Mouse (Mus musculus) CH12.LX (cell line): ENCODE measurements around the gene Trmt61a. TPM values are rescaled to one million over a fixed set of nuclear protein-coding genes. Genes with fewer than 3 reads are reported as not detected.

Experiments
- DNase-seq: peaks from one replicate; pipeline ENCODE4 v3.0.0-alpha.2; 2013; ENCODE audit errors: extremely low read depth
- H3K27ac ChIP-seq: 2 replicates; pipeline ENCODE4 v1.5.1; 2012; ENCODE audit warnings: low read depth, mild to moderate bottlenecking, control low read depth, moderate library complexity; ENCODE audit not compliant: insufficient read depth
- H3K27me3 ChIP-seq: replicated peaks from 2 replicates; pipeline ENCODE3; 2012; ENCODE audit warnings: inconsistent platforms
- H3K36me3 ChIP-seq, 2 experiments: replicated peaks in 1 of 2; 2 replicates each; pipeline versions ENCODE3 to v1.6.1; 2012; ENCODE audit warnings: inconsistent platforms in 1 of 2, low read length in 1 of 2, mild to moderate bottlenecking in 1 of 2, mixed read lengths in 1 of 2, moderate library complexity in 1 of 2; ENCODE audit not compliant: control insufficient read depth in 1 of 2, insufficient read depth in 1 of 2
- H3K4me1 ChIP-seq, 2 experiments: 2 replicates each; pipeline ENCODE4 v1.6.1; 2012; ENCODE audit warnings: inconsistent platforms in 1 of 2, moderate library complexity in 1 of 2; ENCODE audit not compliant: insufficient read depth in 2 of 2, control insufficient read depth in 1 of 2
- H3K4me2 ChIP-seq: 2 replicates; pipeline ENCODE4 v1.6.1; 2012; ENCODE audit warnings: low read depth, mild to moderate bottlenecking, control low read depth; ENCODE audit not compliant: poor library complexity, insufficient read depth, severe bottlenecking
- H3K4me3 ChIP-seq, 3 experiments: fragments of 150-350 bp in 1 of 3; sonication (generic) in 1 of 3; replicated peaks in 1 of 3; 2 replicates each; pipeline versions ENCODE3 to v1.5.1; 2011 to 2012; ENCODE audit warnings: low read depth in 2 of 3, low read length in 2 of 3, mild to moderate bottlenecking in 2 of 3, moderate library complexity in 2 of 3, control low read depth in 1 of 3, improper control_type of control experiment in 1 of 3, inconsistent platforms in 1 of 3, mixed read lengths in 1 of 3; ENCODE audit not compliant: poor library complexity in 1 of 3
- H3K79me2 ChIP-seq: replicated peaks from 2 replicates; pipeline ENCODE4 v1.6.1; 2012; ENCODE audit warnings: mild to moderate bottlenecking, moderate library complexity; ENCODE audit not compliant: control insufficient read depth, poor library complexity, insufficient read depth, severe bottlenecking; ENCODE audit errors: extremely low read depth
- H3K9ac ChIP-seq: 2 replicates; pipeline ENCODE4 v1.6.1; 2012; ENCODE audit warnings: low read depth, mild to moderate bottlenecking, control low read depth, moderate library complexity; ENCODE audit not compliant: insufficient read depth
- H3K9me3 ChIP-seq: replicated peaks from 2 replicates; pipeline ENCODE3; 2012; ENCODE audit warnings: low read length, inconsistent platforms, mixed read lengths
- BHLHE40 ChIP-seq: IDR thresholded peaks from 2 replicates; pipeline ENCODE4 v1.6.1; 2011; ENCODE audit warnings: mild to moderate bottlenecking, low read depth, low read length, improper control_type of control experiment
- CHD2 ChIP-seq: IDR thresholded peaks from 2 replicates; pipeline ENCODE4 v1.6.1; 2011; ENCODE audit warnings: low read length, improper control_type of control experiment
- E2F4 ChIP-seq: IDR thresholded peaks from 2 replicates; pipeline ENCODE4 v1.6.1; 2011; ENCODE audit warnings: low read depth, low read length, improper control_type of control experiment; ENCODE audit not compliant: insufficient replicate concordance
- ELF1 ChIP-seq: IDR thresholded peaks from 2 replicates; pipeline ENCODE4 v1.6.1; 2014; ENCODE audit warnings: low read depth, mild to moderate bottlenecking, inconsistent platforms, low read length, improper control_type of control experiment
- GABPA ChIP-seq: IDR thresholded peaks from 2 replicates; pipeline ENCODE4 v1.6.1; 2012; ENCODE audit warnings: low read depth, low read length, improper control_type of control experiment, inconsistent platforms; ENCODE audit not compliant: insufficient replicate concordance
- HCFC1 ChIP-seq: IDR thresholded peaks from 2 replicates; pipeline ENCODE4 v1.6.1; 2012; ENCODE audit warnings: low read depth, mild to moderate bottlenecking, inconsistent platforms, low read length, improper control_type of control experiment
- IRF4 ChIP-seq: IDR thresholded peaks from 2 replicates; pipeline ENCODE4 v1.6.1; 2014; ENCODE audit warnings: low read depth, mild to moderate bottlenecking, inconsistent platforms, low read length, improper control_type of control experiment
- JUN ChIP-seq: IDR thresholded peaks from 2 replicates; pipeline ENCODE4 v1.6.1; 2011; ENCODE audit warnings: low read depth, mild to moderate bottlenecking, low read length, improper control_type of control experiment, moderate library complexity; ENCODE audit not compliant: insufficient read depth
- JUND ChIP-seq: conservative IDR thresholded peaks from 2 replicates; pipeline ENCODE4 v1.6.1; 2011; ENCODE audit warnings: low read depth, low read length, improper control_type of control experiment
- KAT2A ChIP-seq: IDR thresholded peaks from 2 replicates; pipeline ENCODE4 v1.6.1; 2012; ENCODE audit warnings: low read length, improper control_type of control experiment, inconsistent platforms; ENCODE audit not compliant: insufficient replicate concordance
- MAX ChIP-seq: IDR thresholded peaks from 2 replicates; pipeline ENCODE4 v1.6.1; 2011; ENCODE audit warnings: low read length, improper control_type of control experiment
- MEF2A ChIP-seq: IDR thresholded peaks from 2 replicates; pipeline ENCODE4 v1.6.1; 2014; ENCODE audit warnings: low read depth, mild to moderate bottlenecking, inconsistent platforms, low read length, improper control_type of control experiment, borderline replicate concordance
- NELFE ChIP-seq: IDR thresholded peaks from 2 replicates; pipeline ENCODE4 v1.6.1; 2011; ENCODE audit warnings: low read depth, low read length, improper control_type of control experiment
- NRF1 ChIP-seq: IDR thresholded peaks from 2 replicates; pipeline ENCODE4 v1.6.1; 2014; ENCODE audit warnings: low read depth, mild to moderate bottlenecking, inconsistent platforms, low read length, improper control_type of control experiment, moderate library complexity
- PAX5 ChIP-seq: IDR thresholded peaks from 2 replicates; pipeline ENCODE4 v1.6.1; 2012; ENCODE audit warnings: low read length, inconsistent platforms, mixed read lengths
- POLR2A ChIP-seq: IDR thresholded peaks from 2 replicates; pipeline ENCODE4 v1.6.1; 2011; ENCODE audit warnings: low read depth, mild to moderate bottlenecking, improper control_type of control experiment, low read length
- POLR2AphosphoS2 ChIP-seq: IDR thresholded peaks from 2 replicates; pipeline ENCODE4 v1.6.1; 2011; ENCODE audit warnings: low read depth, low read length, improper control_type of control experiment
- RCOR1 ChIP-seq: conservative IDR thresholded peaks from 2 replicates; pipeline ENCODE4 v1.6.1; 2012; ENCODE audit warnings: low read depth, mild to moderate bottlenecking, inconsistent platforms, low read length, improper control_type of control experiment
- SMC3 ChIP-seq: IDR thresholded peaks from 2 replicates; pipeline ENCODE4 v1.6.1; 2011; ENCODE audit warnings: low read depth, low read length, improper control_type of control experiment
- TCF12 ChIP-seq: IDR thresholded peaks from 2 replicates; pipeline ENCODE4 v1.6.1; 2014; ENCODE audit warnings: low read depth, mild to moderate bottlenecking, inconsistent platforms, low read length, improper control_type of control experiment
- USF1 ChIP-seq: IDR thresholded peaks from 2 replicates; pipeline ENCODE4 v1.6.1; 2014; ENCODE audit warnings: low read depth, mild to moderate bottlenecking, inconsistent platforms, low read length, improper control_type of control experiment
- USF2 ChIP-seq: conservative IDR thresholded peaks from 2 replicates; pipeline ENCODE4 v1.6.1; 2011; ENCODE audit warnings: low read depth, low read length, improper control_type of control experiment
- ZC3H11A ChIP-seq: IDR thresholded peaks from 2 replicates; pipeline ENCODE4 v1.6.1; 2012; ENCODE audit warnings: low read depth, mild to moderate bottlenecking, inconsistent platforms, low read length, improper control_type of control experiment
- ZKSCAN1 ChIP-seq: IDR thresholded peaks from 2 replicates; pipeline ENCODE4 v1.6.1; 2012; ENCODE audit warnings: low read depth, inconsistent platforms, low read length, improper control_type of control experiment, borderline replicate concordance
- dilution Hi-C: fragments of 300-500 bp; cut with MboI; formaldehyde crosslinking; loops from 2 replicates; pipeline ENCODE4 v1.14.3; 2020; ENCODE audit warnings: low sequenced_read_pairs; ENCODE audit not compliant: extremely low pct_unique_long_range_greater_than_20kb, extremely low pct_ligation_motif_present
- in situ Hi-C: fragments of 300-500 bp; cut with MboI; formaldehyde crosslinking; loops from 3 replicates; pipeline ENCODE4 v1.14.3; 2019; ENCODE audit warnings: low sequenced_read_pairs, low pct_ligation_motif_present, low pct_unique_long_range_greater_than_20kb, mixed read lengths
- polyA plus RNA-seq: library from polyadenylated mRNA; unstranded; fragments of >175 nt; gene quantifications from 2 replicates; pipeline ENCODE4 v1.2.1, GENCODE M21; 2012; ENCODE audit warnings: low read depth; ENCODE audit not compliant: insufficient read length
- total RNA-seq, 2 experiments: library from RNA; depleted of rRNA; stranded (reverse); fragments of 300-350 nt in 1 of 2; fragments of >200 nt in 1 of 2; gene quantifications; 2 replicates each; pipeline ENCODE4 v1.2.3; 2012 to 2014

The Trmt61a gene
- total and polyA plus RNA-seq, 3 experiments, result 21.8 to 37.4 (median 34.1) TPM

GRCm38 (mm10) chr12:111692899-111693298 is 15.0 kb downstream of the Trmt61a start:
- H3K4me1 ChIP-seq, result peaks cover 16 to 45% of the 10 kb centered on the region in 2 experiments
- H3K4me2 ChIP-seq, result no peak overlapping the region
- dilution Hi-C loops, result no loop called here
- no peaks in the 10 kb centered on the region for H3K9me3 ChIP-seq
- no peaks in the 10 kb centered on the region for H3K36me3 ChIP-seq
- H3K79me2 ChIP-seq, result no peaks in the 10 kb centered on the region
- no peak overlapping the region for H3K9ac ChIP-seq
- no peak overlapping the region for H3K4me3 ChIP-seq
- no peak for TF ChIP-seq NRF1
- TF ChIP-seq PAX5, result no peak
- no peak for TF ChIP-seq MEF2A
- TF ChIP-seq JUN, result no peak
- TF ChIP-seq POLR2AphosphoS2, result no peak
- no peak for TF ChIP-seq TCF12
- TF ChIP-seq POLR2A, result no peak
- TF ChIP-seq NELFE, result no peak
- TF ChIP-seq USF2, result no peak
- no peak for TF ChIP-seq GABPA
- TF ChIP-seq BHLHE40, result no peak
- TF ChIP-seq SMC3, result no peak
- no peak for TF ChIP-seq HCFC1
- no peak for TF ChIP-seq ZKSCAN1
- no peak for TF ChIP-seq E2F4
- TF ChIP-seq ZC3H11A, result no peak
- DNase-seq, result no peak
- no peak overlapping the region for H3K27ac ChIP-seq
- no peaks in the 10 kb centered on the region for H3K27me3 ChIP-seq
- in situ Hi-C loops, result no loop called here

- Histone ChIP-seq H3K27ac (no peak overlapping the region), H3K9me3 (no peaks in the 10 kb centered on the region), H3K79me2 (no peaks in the 10 kb centered on the region), H3K27me3 (no peaks in the 10 kb centered on the region), H3K4me1 (peaks cover 16 to 47% of the 10 kb centered on the region in 2 experiments), H3K36me3 (no peaks in the 10 kb centered on the region), H3K4me3 (no peak overlapping the region), H3K4me2 (no peak overlapping the region), H3K9ac (no peak overlapping the region)
- dilution Hi-C loops, result no loop called here
- in situ Hi-C loops, result no loop called here
- DNase-seq, result no peak
- no peak for TF ChIP-seq NELFE
- no peak for TF ChIP-seq SMC3
- TF ChIP-seq USF1, result no peak
- TF ChIP-seq POLR2A, result no peak
- no peak for TF ChIP-seq ZC3H11A
- TF ChIP-seq JUND, result no peak
- no peak for TF ChIP-seq BHLHE40
- no peak for TF ChIP-seq MAX
- no peak for TF ChIP-seq JUN
- no peak for TF ChIP-seq RCOR1
- no peak for TF ChIP-seq PAX5
- TF ChIP-seq ELF1, result no peak
- no peak for TF ChIP-seq KAT2A
- no peak for TF ChIP-seq NRF1
- TF ChIP-seq IRF4, result no peak
- TF ChIP-seq TCF12, result no peak
- TF ChIP-seq CHD2, result no peak
Measured at GRCm38 (mm10) chr12:111693341-111694270, 15.7 kb downstream of the Trmt61a start.
